ENCODE assay signal across 8 mouse cellular contexts in the genomic region with DNA sequence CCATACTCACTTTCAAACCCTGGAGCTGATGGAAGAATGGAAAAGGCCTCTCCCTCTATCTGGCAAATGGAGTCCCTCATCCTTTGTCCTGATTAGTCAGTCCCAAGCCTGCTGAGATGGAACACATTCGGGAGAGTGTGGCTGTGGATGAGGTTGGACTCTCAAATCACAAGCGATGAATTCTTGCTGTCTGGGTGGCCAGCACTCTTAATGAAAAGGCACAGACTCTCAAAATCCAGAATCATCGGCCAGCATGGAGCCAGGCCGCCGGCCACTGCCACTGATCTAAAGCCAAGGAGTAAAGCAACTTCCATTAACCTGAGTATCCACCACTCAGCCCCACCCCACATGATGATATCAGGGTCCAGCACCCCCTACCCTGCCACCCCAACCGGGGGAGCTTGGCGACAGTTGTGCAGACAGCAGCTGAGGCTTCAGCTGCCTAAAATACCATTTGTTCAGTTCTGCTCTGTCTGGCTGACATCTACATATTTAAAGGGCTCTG. TPM values are rescaled to one million over a fixed set of nuclear protein-coding genes. Genes with fewer than 3 reads are reported as not detected.
DNase-seq lines count a peak whose midpoint lies in the region; ATAC-seq and TF ChIP-seq lines count a peak whose summit lies in the region.

No protein-coding gene starts in this region.

- H3K27ac ChIP-seq in heart, embryonic 12.5 days (ENCODE audit: poor library complexity, severe bottlenecking), result peak overlapping the region; percentile 95
- peak overlapping the region; percentile 87 for H3K27ac ChIP-seq in ES-E14 (ENCODE audit: insufficient read depth, low read depth, low read length, poor library complexity, severe bottlenecking)
- H3K27ac ChIP-seq in forebrain, embryonic 15.5 days (replicated peaks), result peak overlapping the region; percentile 100
- H3K27ac ChIP-seq in liver, embryonic 16.5 days (ENCODE audit: low read length), result 0 out of 2 replicates have a peak overlapping the region, but pooled peaks have one; percentile 61

- in situ Hi-C loops in ES-E14 (cut with MboI; ENCODE audit: low sequenced_read_pairs in 2 of 2, unreplicated experiment in 2 of 2), result no loop called here

- H3K4me2 ChIP-seq in heart, embryonic 12.5 days, result no peak overlapping the region
- H3K4me2 ChIP-seq in forebrain, embryonic 15.5 days (replicated peaks), result peak overlapping the region; percentile 61
- H3K4me2 ChIP-seq in liver, embryonic 16.5 days (ENCODE audit: low read depth, low read length), result no peak overlapping the region

- no peak for DNase-seq in heart, postnatal 25 days (ENCODE audit: low spot score)
- DNase-seq in ES-E14 (ENCODE audit: low read depth, low spot score), result no peak
- DNase-seq in right cerebral cortex, adult 2 months (ENCODE audit: low spot score in 2 of 2), result no peak
- DNase-seq in urinary bladder, adult 18-20 months (ENCODE audit: low spot score in 2 of 2), result no peak
- DNase-seq in frontal cortex, postnatal 25 days (ENCODE audit: low spot score in 2 of 2), result no peak

- H3K4me3 ChIP-seq in heart, embryonic 12.5 days, result no peak overlapping the region
- no peak overlapping the region for H3K4me3 ChIP-seq in ES-E14 (ENCODE audit: insufficient read depth in 1 of 2, low read depth in 1 of 2, low read length in 2 of 2, poor library complexity in 1 of 2, severe bottlenecking in 1 of 2)
- H3K4me3 ChIP-seq in forebrain, embryonic 15.5 days, result no peak overlapping the region
- H3K4me3 ChIP-seq in liver, embryonic 16.5 days (ENCODE audit: low read depth, low read length), result no peak overlapping the region

- 44% methylated on average over 7 of the region's 7 CpGs for WGBS in heart, embryonic 12.5 days
- 24% methylated on average over 7 of the region's 7 CpGs for WGBS in forebrain, embryonic 15.5 days
- WGBS in liver, embryonic 16.5 days (ENCODE audit: insufficient replicate concordance), result 66% methylated on average over 7 of the region's 7 CpGs

- H3K9me3 ChIP-seq in heart, embryonic 12.5 days (replicated peaks), result no peaks in the 10 kb centered on the region
- H3K9me3 ChIP-seq in ES-E14 (ENCODE audit: control insufficient read depth, insufficient read depth, low read depth, low read length), result no peaks in the 10 kb centered on the region
- H3K9me3 ChIP-seq in forebrain, embryonic 15.5 days, result no peaks in the 10 kb centered on the region
- no peaks in the 10 kb centered on the region for H3K9me3 ChIP-seq in liver, embryonic 16.5 days (replicated peaks; ENCODE audit: control insufficient read depth, low read length)

- no peak for ATAC-seq in heart, embryonic 12.5 days (ENCODE audit: insufficient number of reproducible peaks, low FRiP score)
- no peak for ATAC-seq in forebrain, embryonic 15.5 days (replicated peaks)
- ATAC-seq in liver, embryonic 16.5 days (ENCODE audit: low read depth), result no peak

- intact Hi-C loops in heart, postnatal 25 days (cut with DNase I), result no loop called here

- peaks cover 69% of the 10 kb centered on the region for H3K4me1 ChIP-seq in heart, embryonic 12.5 days (replicated peaks)
- H3K4me1 ChIP-seq in ES-E14 (ENCODE audit: control insufficient read depth in 2 of 2, insufficient read depth in 2 of 2, low read length in 2 of 2, poor library complexity in 1 of 2), result peaks cover 22 to 43% of the 10 kb centered on the region in 2 experiments
- peaks cover 68% of the 10 kb centered on the region for H3K4me1 ChIP-seq in forebrain, embryonic 15.5 days
- H3K4me1 ChIP-seq in liver, embryonic 16.5 days (ENCODE audit: control insufficient read depth, low read depth, low read length), result peaks cover 39% of the 10 kb centered on the region

- H3K27me3 ChIP-seq in heart, embryonic 12.5 days (replicated peaks), result no peaks in the 10 kb centered on the region
- H3K27me3 ChIP-seq in forebrain, embryonic 15.5 days, result no peaks in the 10 kb centered on the region
- H3K27me3 ChIP-seq in liver, embryonic 16.5 days (ENCODE audit: control insufficient read depth, insufficient read depth, low read depth, low read length), result no peaks in the 10 kb centered on the region

- H3K36me3 ChIP-seq in heart, embryonic 12.5 days, result no peaks in the 10 kb centered on the region
- no peaks in the 10 kb centered on the region for H3K36me3 ChIP-seq in ES-E14 (ENCODE audit: control insufficient read depth, insufficient read depth, low read length, poor library complexity, severe bottlenecking)
- no peaks in the 10 kb centered on the region for H3K36me3 ChIP-seq in forebrain, embryonic 15.5 days
- no peaks in the 10 kb centered on the region for H3K36me3 ChIP-seq in liver, embryonic 16.5 days (ENCODE audit: control insufficient read depth, insufficient read depth)

- H3K9ac ChIP-seq in heart, embryonic 12.5 days, result peak overlapping the region; percentile 49
- peak overlapping the region; percentile 14; the same call in 1 of the 2 replicates for H3K9ac ChIP-seq in ES-E14 (ENCODE audit: insufficient read depth, low read depth, low read length, poor library complexity, severe bottlenecking)
- H3K9ac ChIP-seq in forebrain, embryonic 15.5 days (replicated peaks), result peak overlapping the region; percentile 43
- H3K9ac ChIP-seq in liver, embryonic 16.5 days (ENCODE audit: low read depth, low read length), result no peak overlapping the region

TF ChIP-seq in ES-E14, 5 proteins besides CTCF, POLR2A, EP300 and RAD21:
- no peak for TF ChIP-seq ZNF384 (IDR thresholded peaks at IDR 0.05; ENCODE audit: low read depth, low read length)
- no peak for TF ChIP-seq ZC3H11A (IDR thresholded peaks at IDR 0.05; ENCODE audit: borderline replicate concordance, low read depth, low read length)
- TF ChIP-seq HCFC1 (IDR thresholded peaks at IDR 0.05; ENCODE audit: borderline replicate concordance, insufficient read depth, low read length), result no peak
- no peak for TF ChIP-seq CHD2 (IDR thresholded peaks at IDR 0.05; ENCODE audit: low read depth, low read length)
- TF ChIP-seq MAFK (IDR thresholded peaks at IDR 0.05; ENCODE audit: insufficient read depth, low read depth, low read length), result no peak

RNA-seq across cellular contexts. Expression of a gene that starts 13.2 kb away (rescaled TPM):
- 57.8 and 59.5 TPM in 2 replicates for polyA plus RNA-seq in heart, embryonic 12.5 days (2016; fragmentation: Nextera tagmentation; extraction: Ambion mirVana)
- total RNA-seq in heart, postnatal 25 days (2021), result 10 to 100 TPM; 33.3 to 36.9 TPM
- total RNA-seq in ES-E14 (2012; rRNA removed), result 39.5 and 43.2 TPM in 2 replicates
- 94.9 and 95.8 TPM in 2 replicates for polyA plus RNA-seq in forebrain, embryonic 15.5 days (2015; fragmentation: Nextera tagmentation; extraction: Ambion mirVana)
- 1.8 and 2.3 TPM in 2 replicates for polyA plus RNA-seq in liver, embryonic 16.5 days (2015; fragmentation: Nextera tagmentation; extraction: Ambion mirVana)

RNA-seq across cellular contexts. Expression of a gene that starts 49.0 kb away (rescaled TPM):
- polyA plus RNA-seq in heart, embryonic 12.5 days (2016; fragmentation: Nextera tagmentation; extraction: Ambion mirVana), result 28.9 and 29.3 TPM in 2 replicates
- total RNA-seq in heart, postnatal 25 days (2021), result 10 to 100 TPM; 41.1 to 48.6 TPM
- 26.5 and 27.6 TPM in 2 replicates for total RNA-seq in ES-E14 (2012; rRNA removed)
- 53.6 and 55.3 TPM in 2 replicates for polyA plus RNA-seq in forebrain, embryonic 15.5 days (2015; fragmentation: Nextera tagmentation; extraction: Ambion mirVana)
- 7.8 and 7.9 TPM in 2 replicates for polyA plus RNA-seq in liver, embryonic 16.5 days (2015; fragmentation: Nextera tagmentation; extraction: Ambion mirVana)

Comparison
In these comparisons a context has a peak if more than half of its experiments do, and no peak if none do; other contexts are left out.
1. RNA of a gene that starts 13.2 kb away (polyA plus RNA-seq): 94.9 to 95.8 TPM in forebrain, embryonic 15.5 days and 57.8 to 59.5 TPM in heart, embryonic 12.5 days; 1.8 to 2.3 TPM in liver, embryonic 16.5 days; every median in the first group is over 10 times any median in the second.
2. Peak in every context shown above with its lines, with median percentiles within 50 percentile points of each other: H3K27ac ChIP-seq.